Mouse (Mus musculus) ES-E14 (cell line): ENCODE data around the gene Camsap1. TPM values are rescaled to one million over a fixed set of nuclear protein-coding genes. Genes with fewer than 3 reads are reported as not detected.

Source experiments
- DNase-seq: peaks from one replicate; pipeline ENCODE4 v3.0.0-alpha.2; 2013; ENCODE audit warnings: low read depth, low spot score
- H3K27ac ChIP-seq: 2 replicates; pipeline ENCODE4 v1.5.1; 2012; ENCODE audit warnings: low read depth, mild to moderate bottlenecking, low read length, moderate library complexity, mixed read lengths; ENCODE audit not compliant: poor library complexity, insufficient read depth, severe bottlenecking
- H3K36me3 ChIP-seq: 2 replicates; pipeline ENCODE4 v1.6.1; 2012; ENCODE audit warnings: mild to moderate bottlenecking, low read length, moderate library complexity, mixed read lengths; ENCODE audit not compliant: control insufficient read depth, poor library complexity, insufficient read depth, severe bottlenecking
- H3K4me1 ChIP-seq, 2 experiments: fragments of 150-350 bp in 1 of 2; sonication (generic) in 1 of 2; 2 replicates each; pipeline ENCODE4 v1.6.1; 2012; ENCODE audit warnings: low read length in 2 of 2, mild to moderate bottlenecking in 1 of 2, mixed read lengths in 1 of 2; ENCODE audit not compliant: control insufficient read depth in 2 of 2, insufficient read depth in 2 of 2, poor library complexity in 1 of 2
- H3K4me3 ChIP-seq, 2 experiments: fragments of 150-350 bp in 1 of 2; sonication (generic) in 1 of 2; 2 replicates each; pipeline ENCODE4 v1.5.1; 2012; ENCODE audit warnings: low read length in 2 of 2, low read depth in 1 of 2, mild to moderate bottlenecking in 1 of 2, mixed read lengths in 1 of 2; ENCODE audit not compliant: insufficient read depth in 1 of 2, poor library complexity in 1 of 2, severe bottlenecking in 1 of 2
- H3K9ac ChIP-seq: 2 replicates; pipeline ENCODE4 v1.6.1; 2012; ENCODE audit warnings: low read depth, mild to moderate bottlenecking, low read length, mixed read lengths; ENCODE audit not compliant: poor library complexity, insufficient read depth, severe bottlenecking
- H3K9me3 ChIP-seq: fragments of 150-350 bp; sonication (generic); 2 replicates; pipeline ENCODE4 v1.6.1; 2012; ENCODE audit warnings: low read depth, mild to moderate bottlenecking, low read length; ENCODE audit not compliant: control insufficient read depth, insufficient read depth
- CHD2 ChIP-seq: IDR thresholded peaks from 2 replicates; pipeline ENCODE4 v1.6.1; 2014; ENCODE audit warnings: mild to moderate bottlenecking, low read depth, low read length, inconsistent platforms
- HCFC1 ChIP-seq: IDR thresholded peaks from 2 replicates; pipeline ENCODE4 v1.6.1; 2012; ENCODE audit warnings: low read length, inconsistent platforms, borderline replicate concordance; ENCODE audit not compliant: insufficient read depth
- MAFK ChIP-seq: IDR thresholded peaks from 2 replicates; pipeline ENCODE4 v1.6.1; 2014; ENCODE audit warnings: mild to moderate bottlenecking, low read depth, low read length, inconsistent platforms; ENCODE audit not compliant: insufficient read depth
- ZC3H11A ChIP-seq: IDR thresholded peaks from 2 replicates; pipeline ENCODE4 v1.6.1; 2012; ENCODE audit warnings: low read depth, mild to moderate bottlenecking, inconsistent platforms, low read length, borderline replicate concordance
- ZNF384 ChIP-seq: IDR thresholded peaks from 2 replicates; pipeline ENCODE4 v1.6.1; 2012; ENCODE audit warnings: low read depth, low read length, inconsistent platforms
- in situ Hi-C, 2 experiments: fragments of 600-800 bp; cut with MboI; formaldehyde crosslinking; loops; one replicate each; pipeline ENCODE4 v1.15.1; 2025; ENCODE audit warnings: low sequenced_read_pairs in 2 of 2, inconsistent platforms in 1 of 2; ENCODE audit not compliant: unreplicated experiment in 2 of 2
- total RNA-seq: library from RNA; depleted of rRNA; stranded (reverse); fragments of 300-350 nt; gene quantifications from 2 replicates; pipeline ENCODE4 v1.2.3, GENCODE M21; 2012

Camsap1 gene
- total RNA-seq, 1 experiment, result 39.7 TPM

GRCm38 (mm10) chr2:25914201-25914600, 68.9 kb downstream of the Camsap1 start:
- TF ChIP-seq MAFK, result no peak
- TF ChIP-seq CHD2, result no peak
- TF ChIP-seq ZNF384, result no peak
- in situ Hi-C loops, result no loop called here
- Histone ChIP-seq H3K4me3 (no peak overlapping the region), H3K9me3 (no peaks in the 10 kb centered on the region), H3K36me3 (no peaks in the 10 kb centered on the region), H3K9ac (no peak overlapping the region), H3K4me1 (no peaks in the 10 kb centered on the region), H3K27ac (no peak overlapping the region)
- no peak for DNase-seq

DNA sequence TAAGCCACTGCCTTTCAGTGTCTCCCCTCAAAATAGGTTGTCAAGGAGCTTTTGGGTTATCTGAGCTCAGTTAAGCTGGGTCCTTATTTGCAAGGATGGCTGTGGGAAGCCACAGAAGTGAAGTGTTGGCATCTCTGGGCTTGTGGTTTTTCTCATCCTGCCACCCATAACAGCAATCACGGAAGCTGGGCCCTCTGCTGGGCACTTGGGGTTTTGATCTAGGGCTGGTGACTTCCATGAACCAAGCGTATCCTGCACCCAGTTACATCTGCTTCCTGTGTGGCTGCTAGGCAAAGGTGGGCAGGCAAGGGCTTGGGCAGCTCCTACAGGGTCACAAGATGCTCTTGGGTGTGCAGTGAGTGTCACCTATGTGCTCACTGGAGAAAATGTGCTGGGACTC, 69.8 kb downstream of the Camsap1 start:
- H3K9me3 ChIP-seq, result no peaks in the 10 kb centered on the region
- no peak overlapping the region for H3K9ac ChIP-seq
- TF ChIP-seq MAFK (no peak), ZC3H11A (no peak), HCFC1 (no peak), ZNF384 (no peak), CHD2 (no peak)
- no peak overlapping the region for H3K4me3 ChIP-seq
- no peak overlapping the region for H3K27ac ChIP-seq
- H3K4me1 ChIP-seq, result no peaks in the 10 kb centered on the region
- no peak for DNase-seq
- H3K36me3 ChIP-seq, result no peaks in the 10 kb centered on the region
- in situ Hi-C loops, result no loop called here

GRCm38 (mm10) chr2:25909872-25910271, 73.2 kb downstream of the Camsap1 start:
- no peak for DNase-seq
- no peak overlapping the region for H3K9ac ChIP-seq
- TF ChIP-seq ZNF384 (no peak), ZC3H11A (no peak), HCFC1 (no peak), MAFK (no peak), CHD2 (no peak)
- H3K27ac ChIP-seq, result no peak overlapping the region
- in situ Hi-C loops, result no loop called here
- H3K9me3 ChIP-seq, result no peaks in the 10 kb centered on the region
- no peak overlapping the region for H3K4me3 ChIP-seq
- no peaks in the 10 kb centered on the region for H3K4me1 ChIP-seq
- H3K36me3 ChIP-seq, result no peaks in the 10 kb centered on the region

DNA sequence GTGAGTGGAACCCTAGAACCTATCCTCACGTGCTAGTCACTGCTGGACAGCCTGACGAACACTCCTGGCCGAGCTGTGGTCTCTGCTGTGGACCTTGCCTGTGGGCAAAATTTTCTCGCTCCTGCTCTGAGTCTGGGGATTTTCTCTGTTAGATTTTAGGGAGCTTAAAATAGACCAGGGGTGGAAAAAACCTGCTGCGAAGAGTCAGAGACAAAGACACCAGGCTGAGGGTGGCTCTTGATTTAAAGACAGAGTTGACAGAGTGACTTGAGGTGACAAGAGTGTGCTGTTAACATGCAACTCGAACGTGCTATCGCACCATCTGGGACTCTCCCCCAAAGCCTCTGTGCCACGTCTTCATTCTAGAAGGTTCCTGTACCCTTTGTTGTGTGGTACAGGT, 84.1 kb downstream of the Camsap1 start:
- H3K9ac ChIP-seq, result no peak overlapping the region
- no peak for DNase-seq
- H3K4me1 ChIP-seq, result no peaks in the 10 kb centered on the region; a peak in 1 of 4 replicates
- no peaks in the 10 kb centered on the region for H3K9me3 ChIP-seq
- no peak for TF ChIP-seq CHD2
- no peaks in the 10 kb centered on the region for H3K36me3 ChIP-seq
- no peak overlapping the region for H3K27ac ChIP-seq
- in situ Hi-C loops, result no loop called here
- no peak overlapping the region for H3K4me3 ChIP-seq

GRCm38 (mm10) chr2:25892440-25892839, 90.6 kb downstream of the Camsap1 start:
- H3K9me3 ChIP-seq, result no peaks in the 10 kb centered on the region
- no peak overlapping the region for H3K9ac ChIP-seq
- in situ Hi-C loops, result no loop called here
- H3K27ac ChIP-seq, result no peak overlapping the region
- no peak overlapping the region for H3K4me3 ChIP-seq
- no peaks in the 10 kb centered on the region for H3K36me3 ChIP-seq
- no peak for TF ChIP-seq ZC3H11A
- DNase-seq, result no peak
- H3K4me1 ChIP-seq, result no peaks in the 10 kb centered on the region
